8 mouse cellular contexts compared by ENCODE assay signal in genomic region chr2:29216286-29217012, GRCm38 (mm10). TPM values are rescaled to one million over a fixed set of nuclear protein-coding genes. Genes with fewer than 3 reads are reported as not detected.
DNase-seq lines count a peak whose midpoint lies in the region; TF ChIP-seq lines count a peak whose summit lies in the region.

No protein-coding gene starts in this region.

- no peak for TF ChIP-seq POLR2A in liver, adult 2 months (IDR thresholded peaks at IDR 0.05; ENCODE audit: extremely low read depth, insufficient read depth, low read length)
- TF ChIP-seq POLR2A in MEL (IDR thresholded peaks at IDR 0.05; ENCODE audit: control insufficient read depth in 1 of 2, insufficient read depth in 1 of 2, low read depth in 1 of 2, low read length in 2 of 2, poor library complexity in 1 of 2): no peak

- H3K4me1 ChIP-seq in liver, adult 2 months (ENCODE audit: control insufficient read depth, insufficient read depth, low read length): no peaks in the 10 kb centered on the region
- H3K4me1 ChIP-seq in MEL (ENCODE audit: control insufficient read depth in 1 of 2, insufficient read depth in 2 of 2, low read length in 2 of 2): no peaks in the 10 kb centered on the region

- no peaks in the 10 kb centered on the region for H3K36me3 ChIP-seq in liver, adult 2 months (ENCODE audit: control insufficient read depth, insufficient read depth, low read length)
- no peaks in the 10 kb centered on the region for H3K36me3 ChIP-seq in MEL (ENCODE audit: control insufficient read depth in 1 of 2, insufficient read depth in 2 of 2, low read length in 2 of 2)

- H3K9me3 ChIP-seq in MEL (replicated peaks; ENCODE audit: insufficient read depth, low read length): no peaks in the 10 kb centered on the region

- no peak overlapping the region for H3K27ac ChIP-seq in liver, adult 2 months (replicated peaks; ENCODE audit: insufficient read depth, low read depth, low read length)
- H3K27ac ChIP-seq in MEL (ENCODE audit: control insufficient read depth, low read depth, low read length): no peak overlapping the region

- H3K27me3 ChIP-seq in liver, adult 2 months (ENCODE audit: control insufficient read depth, insufficient read depth, low read length): no peaks in the 10 kb centered on the region
- H3K27me3 ChIP-seq in MEL (ENCODE audit: control insufficient read depth in 1 of 2, insufficient read depth in 2 of 2, low read length in 2 of 2): no peaks in the 10 kb centered on the region

- peak; percentile 50 for TF ChIP-seq CTCF in liver, adult 2 months (IDR thresholded peaks at IDR 0.05; ENCODE audit: low read depth, low read length)
- TF ChIP-seq CTCF in MEL (IDR thresholded peaks at IDR 0.05 in 2 of 3, conservative IDR thresholded peaks at IDR 0.05 in 1 of 3; ENCODE audit: control insufficient read depth in 1 of 3, insufficient read depth in 1 of 3, low read depth in 2 of 3, low read length in 3 of 3, poor library complexity in 1 of 3, severe bottlenecking in 1 of 3): peak in 2 of 3 experiments; percentile 30 to 37; a peak in 3 of 6 replicates

- WGBS in liver, adult 2 months: 61% methylated on average over 8 of the region's 8 CpGs

- TF ChIP-seq EP300 in MEL (IDR thresholded peaks at IDR 0.05; ENCODE audit: low read depth in 1 of 2, low read length in 2 of 2): no peak

- DNase-seq in liver, adult 2 months (ENCODE audit: extremely low read depth, low read depth, low spot score): no peak
- no peak for DNase-seq in liver
- no peak for DNase-seq in MEL (ENCODE audit: low read depth, low spot score)
- DNase-seq in brain, adult 2 months (ENCODE audit: low read depth, low spot score): peak; percentile 83
- peak; percentile 80 to 85 for DNase-seq in gastrocnemius, adult 8-10 months (ENCODE audit: low spot score in 2 of 2)
- peak; percentile 65 to 68 for DNase-seq in kidney, postnatal 25 days
- no peak for DNase-seq in natural killer cell, adult 2 months (ENCODE audit: low spot score in 2 of 2)
- no peak for DNase-seq in layer of hippocampus, postnatal 36 days

- no peak overlapping the region for H3K4me3 ChIP-seq in liver, adult 2 months (ENCODE audit: insufficient read depth, low read depth, low read length)
- H3K4me3 ChIP-seq in MEL (ENCODE audit: control insufficient read depth in 1 of 2, insufficient read depth in 1 of 2, low read depth in 2 of 2, low read length in 2 of 2): no peak overlapping the region

- H3K79me2 ChIP-seq in liver, adult 2 months (ENCODE audit: control insufficient read depth, insufficient read depth, low read length): no peaks in the 10 kb centered on the region
- no peaks in the 10 kb centered on the region for H3K79me2 ChIP-seq in MEL (ENCODE audit: control insufficient read depth, insufficient read depth, low read length, poor library complexity)

- TF ChIP-seq RAD21 in MEL (IDR thresholded peaks at IDR 0.05; ENCODE audit: low read depth, low read length): peak; percentile 27

- no peak overlapping the region for H3K9ac ChIP-seq in liver, adult 2 months (ENCODE audit: low read depth, low read length)
- H3K9ac ChIP-seq in MEL (ENCODE audit: control insufficient read depth, low read depth, low read length, poor library complexity, severe bottlenecking): no peak overlapping the region

TF ChIP-seq in MEL, 35 proteins besides CTCF, POLR2A, EP300 and RAD21:
- TF ChIP-seq SMC3 (IDR thresholded peaks at IDR 0.05; ENCODE audit: low read depth, low read length): 0 out of 2 replicates have a peak, but pooled peaks have one; percentile 22
- no peak for TF ChIP-seq ELF1 (IDR thresholded peaks at IDR 0.05; ENCODE audit: low read depth, low read length)

RNA-seq across cellular contexts. Expression of gene Ntng2, which starts 36.4 kb away (rescaled TPM):
- total RNA-seq in liver, adult 2 months (2014; rRNA removed): 0.87 and 1.5 TPM in 2 replicates
- polyA plus RNA-seq in liver, adult 2 months (2012; rRNA removed): 4.0 and 5.1 TPM in 2 replicates
- 3.7 and 5.4 TPM in 2 replicates for total RNA-seq in MEL (2012; rRNA removed)
- 10 to 100 TPM in 1 of 2 experiments, not detected in 1; 19.1 TPM for polyA plus RNA-seq in MEL (2012; ENCODE audit: insufficient read depth in 1 of 2, insufficient read length in 2 of 2, low read depth in 1 of 2, low replicate concordance in 2 of 2, missing spikeins in 1 of 2)
- total RNA-seq in gastrocnemius, adult 8-10 months (2022): 10 to 100 TPM; 16.7 to 30.4 (median 26.0) TPM
- 100 to 1,000 TPM; 100 to 101 TPM for total RNA-seq in layer of hippocampus, postnatal 36 days (2021)

Comparison
In these comparisons a context has a peak if more than half of its experiments do, and no peak if none do; other contexts are left out.
1. DNase-seq: peak in brain, adult 2 months (single experiment), gastrocnemius, adult 8-10 months (2 of 2) and kidney, postnatal 25 days (2 of 2); none in liver, adult 2 months (single experiment), liver (single experiment), MEL (single experiment), natural killer cell, adult 2 months (0 of 2) and layer of hippocampus, postnatal 36 days (0 of 2).